Mouse (Mus musculus) limb, embryonic 15.5 days (tissue): ENCODE results near the gene Pakap. TPM values are rescaled to one million over a fixed set of nuclear protein-coding genes. Genes with fewer than 3 reads are reported as not detected.
A peak's percentile ranks its signal among the peaks of the same experiment; 100 is the strongest.

Source experiments
- ATAC-seq: fragments of 200-750 bp; cut with Nextera tagmentation; 2 replicates; pipeline ENCODE4 v1.8.0; 2017; ENCODE audit warnings: low read depth, moderate TSS enrichment; ENCODE audit not compliant: insufficient number of reproducible peaks, low FRiP score, low TSS enrichment
- H3K27ac ChIP-seq: fragments of 300-500 bp; sonication (generic); 2 replicates; pipeline ENCODE4 v1.5.1; 2015; ENCODE audit warnings: moderate library complexity, mild to moderate bottlenecking, inconsistent platforms
- H3K27me3 ChIP-seq: fragments of 300-500 bp; sonication (generic); 2 replicates; pipeline ENCODE4 v1.6.1; 2015; ENCODE audit warnings: inconsistent platforms
- H3K36me3 ChIP-seq: fragments of 300-500 bp; sonication (generic); 2 replicates; pipeline ENCODE4 v1.6.1; 2015; ENCODE audit warnings: inconsistent platforms
- H3K4me1 ChIP-seq: fragments of 300-500 bp; sonication (generic); 2 replicates; pipeline ENCODE4 v1.6.1; 2015; ENCODE audit warnings: inconsistent platforms
- H3K4me2 ChIP-seq: fragments of 300-500 bp; sonication (generic); 2 replicates; pipeline ENCODE4 v1.6.1; 2015; ENCODE audit warnings: mild to moderate bottlenecking, inconsistent platforms
- H3K4me3 ChIP-seq: fragments of 300-500 bp; sonication (generic); 2 replicates; pipeline ENCODE4 v1.5.1; 2015; ENCODE audit warnings: mild to moderate bottlenecking, inconsistent platforms
- H3K9ac ChIP-seq: fragments of 300-500 bp; sonication (generic); 2 replicates; pipeline ENCODE4 v1.6.1; 2015; ENCODE audit warnings: inconsistent platforms
- H3K9me3 ChIP-seq: fragments of 300-500 bp; sonication (generic); 2 replicates; pipeline ENCODE4 v1.6.1; 2016; ENCODE audit warnings: inconsistent platforms
- WGBS: fragments of 180-500 bp; shearing (Covaris S2); methylation state at CpG from one replicate; pipeline ENCODE4 v1.1.7; 2015; 5-methylcytosine and 5-hydroxymethylcytosine counted together
- polyA plus RNA-seq: library from polyadenylated mRNA; unstranded; fragments of >200 nt; fragmentation: Nextera tagmentation; extraction: Ambion mirVana; gene quantifications from 2 replicates; pipeline ENCODE4 v1.2.1, GENCODE M21; 2015

The Pakap gene
- polyA plus RNA-seq, 1 experiment from 2014 or later, result 30.5 TPM

GRCm38 (mm10) chr4:57798286-57799018 lies 230.5 kb downstream of the Pakap start:
- Histone ChIP-seq H3K9ac (no peak overlapping the region), H3K36me3 (no peaks in the 10 kb centered on the region), H3K27me3 (no peaks in the 10 kb centered on the region), H3K4me2 (no peak overlapping the region), H3K4me3 (no peak overlapping the region), H3K27ac (no peak overlapping the region), H3K9me3 (no peaks in the 10 kb centered on the region), H3K4me1 (0 out of 2 replicates have a peak, but pooled peaks cover 4% of the 10 kb centered on the region)
- no peak for ATAC-seq
- WGBS, result 56% methylated on average over 10 of the region's 10 CpGs

- Histone ChIP-seq H3K27ac (no peak overlapping the region), H3K4me1 (0 out of 2 replicates have a peak, but pooled peaks cover 3% of the 10 kb centered on the region), H3K4me2 (no peak overlapping the region), H3K36me3 (no peaks in the 10 kb centered on the region), H3K9ac (no peak overlapping the region), H3K9me3 (no peaks in the 10 kb centered on the region), H3K4me3 (no peak overlapping the region), H3K27me3 (no peaks in the 10 kb centered on the region)
- WGBS, result 70% methylated on average over 1 of the region's 1 CpGs
- ATAC-seq, result no peak
Measured at GRCm38 (mm10) chr4:57799297-57799696, 231.3 kb downstream of the Pakap start.

GRCm38 (mm10) chr4:57801239-57801638 lies 233.3 kb downstream of the Pakap start:
- Histone ChIP-seq H3K4me2 (no peak overlapping the region), H3K4me1 (no peaks in the 10 kb centered on the region), H3K27me3 (no peaks in the 10 kb centered on the region), H3K27ac (no peak overlapping the region), H3K36me3 (no peaks in the 10 kb centered on the region), H3K9ac (no peak overlapping the region), H3K4me3 (no peak overlapping the region), H3K9me3 (no peaks in the 10 kb centered on the region)
- 70% methylated on average over 7 of the region's 7 CpGs for WGBS
- no peak for ATAC-seq

GRCm38 (mm10) chr4:57801986-57802385 lies 234.0 kb downstream of the Pakap start:
- Histone ChIP-seq H3K36me3 (no peaks in the 10 kb centered on the region), H3K4me2 (no peak overlapping the region), H3K9me3 (no peaks in the 10 kb centered on the region), H3K4me3 (no peak overlapping the region), H3K4me1 (no peaks in the 10 kb centered on the region), H3K9ac (no peak overlapping the region), H3K27me3 (no peaks in the 10 kb centered on the region), H3K27ac (no peak overlapping the region)
- 86% methylated on average over 5 of the region's 5 CpGs for WGBS
- no peak for ATAC-seq

- Histone ChIP-seq H3K9ac (no peak overlapping the region), H3K27me3 (no peaks in the 10 kb centered on the region), H3K36me3 (no peaks in the 10 kb centered on the region), H3K9me3 (no peaks in the 10 kb centered on the region), H3K4me3 (no peak overlapping the region), H3K4me2 (no peak overlapping the region), H3K27ac (no peak overlapping the region), H3K4me1 (no peaks in the 10 kb centered on the region)
- ATAC-seq, result no peak
- whole genome bisulfite sequencing, result 85% methylated on average over 3 of the region's 3 CpGs
Measured at GRCm38 (mm10) chr4:57802411-57802810, 234.4 kb downstream of the Pakap start.

- H3K4me2 ChIP-seq, result no peak overlapping the region
- no peak for ATAC-seq
- H3K9me3 ChIP-seq, result no peaks in the 10 kb centered on the region
- no peaks in the 10 kb centered on the region for H3K36me3 ChIP-seq
- no peaks in the 10 kb centered on the region for H3K27me3 ChIP-seq
- H3K9ac ChIP-seq, result no peak overlapping the region
- no peak overlapping the region for H3K4me3 ChIP-seq
- H3K4me1 ChIP-seq, result no peaks in the 10 kb centered on the region
- no peak overlapping the region for H3K27ac ChIP-seq
- WGBS, result 81% methylated on average over 6 of the region's 6 CpGs
Measured at GRCm38 (mm10) chr4:57804902-57805301, 236.9 kb downstream of the Pakap start.

GRCm38 (mm10) chr4:57809449-57809848 lies 241.5 kb downstream of the Pakap start:
- no peaks in the 10 kb centered on the region for H3K9me3 ChIP-seq
- 79% methylated on average over 4 of the region's 4 CpGs for WGBS
- no peak overlapping the region for H3K27ac ChIP-seq
- H3K4me1 ChIP-seq, result peaks cover 7% of the 10 kb centered on the region
- H3K9ac ChIP-seq, result no peak overlapping the region
- no peak overlapping the region for H3K4me3 ChIP-seq
- H3K36me3 ChIP-seq, result no peaks in the 10 kb centered on the region
- H3K27me3 ChIP-seq, result no peaks in the 10 kb centered on the region
- no peak overlapping the region for H3K4me2 ChIP-seq
- no peak for ATAC-seq

GRCm38 (mm10) chr4:57812075-57812474 lies 244.1 kb downstream of the Pakap start:
- 82% methylated on average over 1 of the region's 1 CpGs for WGBS

GRCm38 (mm10) chr4:57812916-57813575 lies 245.1 kb downstream of the Pakap start:
- ATAC-seq, result peak; percentile 63; the same call in 1 of the 2 replicates
- H3K4me2 ChIP-seq, result no peak overlapping the region
- WGBS, result 28% methylated on average over 7 of the region's 7 CpGs

More at GRCm38 (mm10) chr4:57812075-57812474, 244.1 kb downstream of the Pakap start:
- 0 out of 2 replicates have a peak, but pooled peaks cover 2% of the 10 kb centered on the region for H3K36me3 ChIP-seq
- no peak overlapping the region for H3K4me3 ChIP-seq
- H3K4me2 ChIP-seq, result no peak overlapping the region
- ATAC-seq, result no peak
- no peaks in the 10 kb centered on the region for H3K27me3 ChIP-seq
- peaks cover 7% of the 10 kb centered on the region for H3K4me1 ChIP-seq
- no peak overlapping the region for H3K9ac ChIP-seq
- H3K27ac ChIP-seq, result peak overlapping the region; percentile 50; the same call in 1 of the 2 replicates
- H3K9me3 ChIP-seq, result no peaks in the 10 kb centered on the region

GRCm38 (mm10) chr4:57813576-57813945 lies 245.6 kb downstream of the Pakap start:
- Histone ChIP-seq H3K27me3 (no peaks in the 10 kb centered on the region), H3K36me3 (peaks cover 6% of the 10 kb centered on the region; the same call in 1 of the 2 replicates), H3K4me1 (peaks cover 7% of the 10 kb centered on the region), H3K27ac (peak overlapping the region; percentile 74; the same call in 1 of the 2 replicates), H3K4me2 (no peak overlapping the region), H3K4me3 (no peak overlapping the region), H3K9me3 (no peaks in the 10 kb centered on the region), H3K9ac (no peak overlapping the region)
- no peak for ATAC-seq
- WGBS, result 87% methylated on average over 4 of the region's 4 CpGs

More at GRCm38 (mm10) chr4:57812916-57813575, 245.1 kb downstream of the Pakap start:
- no peaks in the 10 kb centered on the region for H3K27me3 ChIP-seq
- H3K27ac ChIP-seq, result peak overlapping the region; percentile 74
- H3K4me1 ChIP-seq, result peaks cover 7% of the 10 kb centered on the region
- H3K36me3 ChIP-seq, result peaks cover 6% of the 10 kb centered on the region; the same call in 1 of the 2 replicates
- no peak overlapping the region for H3K9ac ChIP-seq
- no peaks in the 10 kb centered on the region for H3K9me3 ChIP-seq
- no peak overlapping the region for H3K4me3 ChIP-seq

- H3K36me3 ChIP-seq, result peaks cover 6% of the 10 kb centered on the region; the same call in 1 of the 2 replicates
- H3K4me1 ChIP-seq, result peaks cover 7% of the 10 kb centered on the region
- 82% methylated on average over 2 of the region's 2 CpGs for WGBS
- no peaks in the 10 kb centered on the region for H3K9me3 ChIP-seq
- H3K27ac ChIP-seq, result no peak overlapping the region
- no peak overlapping the region for H3K9ac ChIP-seq
- H3K4me2 ChIP-seq, result no peak overlapping the region
- ATAC-seq, result no peak
- no peaks in the 10 kb centered on the region for H3K27me3 ChIP-seq
- H3K4me3 ChIP-seq, result no peak overlapping the region
Measured at GRCm38 (mm10) chr4:57815355-57815754, 247.4 kb downstream of the Pakap start.

GRCm38 (mm10) chr4:57816146-57816545 lies 248.2 kb downstream of the Pakap start:
- Histone ChIP-seq H3K4me3 (no peak overlapping the region), H3K36me3 (peaks cover 6% of the 10 kb centered on the region; the same call in 1 of the 2 replicates), H3K27me3 (no peaks in the 10 kb centered on the region), H3K4me1 (peaks cover 7% of the 10 kb centered on the region; the same call in 1 of the 2 replicates), H3K4me2 (no peak overlapping the region), H3K27ac (no peak overlapping the region), H3K9ac (no peak overlapping the region), H3K9me3 (no peaks in the 10 kb centered on the region)
- 86% methylated on average over 8 of the region's 8 CpGs for WGBS
- ATAC-seq, result no peak
